Mouse (Mus musculus) olfactory bulb, adult 2 months (tissue): ENCODE results near the gene Ccdc6.

Source experiments
- CTCF ChIP-seq: fragments of 200-500 bp; IDR thresholded peaks from 2 replicates; pipeline ENCODE4 v1.5.1; 2012; ENCODE audit warnings: low read depth, mild to moderate bottlenecking, low read length, moderate library complexity; ENCODE audit not compliant: insufficient read depth
- POLR2A ChIP-seq: fragments of 200-500 bp; IDR thresholded peaks from 2 replicates; pipeline ENCODE4 v1.6.1; 2012; ENCODE audit warnings: mild to moderate bottlenecking, low read depth, low read length, moderate library complexity; ENCODE audit not compliant: insufficient read depth

DNA sequence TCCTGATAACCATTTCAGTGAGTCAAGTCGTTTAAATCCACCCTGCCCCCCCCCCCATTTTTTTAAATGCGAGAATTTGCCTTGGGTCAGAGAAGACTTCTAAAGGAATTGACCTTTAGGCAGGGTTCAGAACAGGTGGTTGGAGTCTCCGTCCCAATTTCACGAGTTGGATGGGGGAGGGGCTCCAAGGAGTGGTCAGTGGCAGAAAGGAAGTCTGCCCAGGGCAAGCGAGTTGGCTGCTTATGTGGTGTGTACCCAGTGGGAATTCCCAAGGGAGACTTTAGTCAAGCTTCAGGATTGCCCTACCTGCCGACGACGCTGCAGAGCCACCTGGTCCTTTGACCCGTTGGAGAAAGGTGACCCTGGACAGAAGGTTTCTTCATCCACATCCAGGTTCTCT lies 97.4 kb downstream of the Ccdc6 start:
- TF ChIP-seq CTCF (no peak), POLR2A (no peak)
